Comparison of ENCODE assay signal across 29 mouse cellular contexts in genomic region chr1:89519914-89520643, GRCm38 (mm10).
DNase-seq lines count a peak whose midpoint lies in the region; ATAC-seq lines count a peak whose summit lies in the region.
"Had no signal": no experiment of that assay in that cellular context is flagged by ENCODE, and none has a peak within 500 bp of the region (broad histone marks: within the 10 kb centered on the region; RNA-seq: fewer than 3 reads in every experiment).

No protein-coding gene starts in this region.

- H3K4me2 ChIP-seq in hindbrain, embryonic 11.5 days (replicated peaks; ENCODE audit: low read depth, low read length), result 0 out of 2 replicates have a peak overlapping the region, but pooled peaks have one; percentile 7
- no peak overlapping the region for H3K4me2 ChIP-seq in hindbrain, embryonic 13.5 days
- H3K4me2 ChIP-seq: embryonic facial prominence, embryonic 12.5 days; embryonic facial prominence, embryonic 15.5 days; forebrain, embryonic 13.5 days; heart, embryonic 12.5 days; heart, embryonic 15.5 days; hindbrain, embryonic 14.5 days had no signal

- H3K4me3 ChIP-seq in hindbrain, embryonic 11.5 days (ENCODE audit: low read depth, low read length), result no peak overlapping the region
- H3K4me3 ChIP-seq in hindbrain, embryonic 13.5 days, result no peak overlapping the region
- H3K4me3 ChIP-seq: embryonic facial prominence, embryonic 12.5 days; embryonic facial prominence, embryonic 15.5 days; forebrain, embryonic 13.5 days; gastrocnemius, adult 2 months; heart, embryonic 12.5 days; heart, embryonic 15.5 days had no signal

- peaks cover 36% of the 10 kb centered on the region for H3K4me1 ChIP-seq in hindbrain, embryonic 11.5 days (replicated peaks; ENCODE audit: control insufficient read depth, insufficient read depth, low read length)
- H3K4me1 ChIP-seq in hindbrain, embryonic 13.5 days (replicated peaks), result peaks cover 84% of the 10 kb centered on the region

- 25% methylated on average over 17 of the region's 17 CpGs for WGBS in hindbrain, embryonic 11.5 days
- WGBS in hindbrain, embryonic 13.5 days, result 21% methylated on average over 17 of the region's 17 CpGs

- no peaks in the 10 kb centered on the region for H3K27me3 ChIP-seq in hindbrain, embryonic 11.5 days (ENCODE audit: control insufficient read depth, insufficient read depth, low read length)
- no peaks in the 10 kb centered on the region for H3K27me3 ChIP-seq in hindbrain, embryonic 13.5 days
- H3K27me3 ChIP-seq: embryonic facial prominence, embryonic 12.5 days; embryonic facial prominence, embryonic 15.5 days; heart, embryonic 12.5 days; heart, embryonic 15.5 days had no signal

- peak; percentile 48 for DNase-seq in hindbrain, embryonic 11.5 days (ENCODE audit: low spot score)
- DNase-seq in embryo, embryonic 10.5 days (ENCODE audit: low spot score), result peak; percentile 72
- peak; percentile 52 for DNase-seq in embryo, embryonic 9.5 days (ENCODE audit: extremely low spot score)
- no peak for DNase-seq in kidney, postnatal 25 days
- DNase-seq in adrenal gland, postnatal 14 days, result no peak
- DNase-seq: adrenal gland, adult 2 months; adrenal gland, postnatal 25 days; cerebellum, adult 11-12 months; cerebellum, adult 8-10 months; cerebellum, postnatal 10 days; cerebellum, postnatal 36 days; gastrocnemius, adult 2 months; gastrocnemius, postnatal 14 days; heart, adult 18-20 months; heart, postnatal 10 days; heart, postnatal 36 days; kidney, adult 18-20 months had no signal

- H3K27ac ChIP-seq in hindbrain, embryonic 11.5 days (ENCODE audit: low read depth, low read length), result no peak overlapping the region
- H3K27ac ChIP-seq in hindbrain, embryonic 13.5 days, result no peak overlapping the region
- H3K27ac ChIP-seq: embryonic facial prominence, embryonic 12.5 days; embryonic facial prominence, embryonic 15.5 days; forebrain, embryonic 13.5 days; gastrocnemius, adult 2 months; heart, embryonic 15.5 days; hindbrain, embryonic 14.5 days; hindbrain, postnatal 0 days had no signal

- ATAC-seq in hindbrain, embryonic 11.5 days (ENCODE audit: low FRiP score), result no peak
- no peak for ATAC-seq in hindbrain, embryonic 13.5 days (ENCODE audit: low FRiP score)
- ATAC-seq: CD4-positive, CD25-positive, alpha-beta regulatory T cell, adult 4 months; forebrain, embryonic 13.5 days; forebrain, embryonic 16.5 days; hindbrain, postnatal 0 days; inflammation-experienced regulatory T-cells, adult 6 months; intestine, embryonic 16.5 days had no signal

- no peaks in the 10 kb centered on the region for H3K9me3 ChIP-seq in hindbrain, embryonic 11.5 days (ENCODE audit: control insufficient read depth, low read length)
- H3K9me3 ChIP-seq in hindbrain, embryonic 13.5 days, result no peaks in the 10 kb centered on the region
- H3K9me3 ChIP-seq: embryonic facial prominence, embryonic 12.5 days; embryonic facial prominence, embryonic 15.5 days; forebrain, embryonic 13.5 days; heart, embryonic 12.5 days; heart, embryonic 15.5 days had no signal

- no peak overlapping the region for H3K9ac ChIP-seq in hindbrain, embryonic 11.5 days (ENCODE audit: low read depth, low read length)
- H3K9ac ChIP-seq in hindbrain, embryonic 13.5 days, result no peak overlapping the region
- H3K9ac ChIP-seq: embryonic facial prominence, embryonic 12.5 days; embryonic facial prominence, embryonic 15.5 days; forebrain, embryonic 13.5 days; heart, embryonic 12.5 days; heart, embryonic 15.5 days; hindbrain, embryonic 14.5 days had no signal

- no peaks in the 10 kb centered on the region for H3K36me3 ChIP-seq in hindbrain, embryonic 11.5 days (ENCODE audit: control insufficient read depth, insufficient read depth, low read length)
- no peaks in the 10 kb centered on the region for H3K36me3 ChIP-seq in hindbrain, embryonic 13.5 days
- H3K36me3 ChIP-seq: embryonic facial prominence, embryonic 12.5 days; embryonic facial prominence, embryonic 15.5 days; heart, embryonic 12.5 days; heart, embryonic 15.5 days had no signal

Comparison
In these comparisons a context has a peak if more than half of its experiments do, and no peak if none do; other contexts are left out.
1. DNase-seq: peak in hindbrain, embryonic 11.5 days (single experiment), embryo, embryonic 10.5 days (single experiment) and embryo, embryonic 9.5 days (single experiment); none in kidney, postnatal 25 days (0 of 2) and adrenal gland, postnatal 14 days (single experiment).